Mouse (Mus musculus): Measurements from ENCODE around the gene Golph3l.

The Golph3l gene

GRCm38 (mm10) chr3:95657108-95657507, 68.4 kb downstream of the Golph3l start:
- no peak for DNase-seq

- no peak for DNase-seq
These were observed 69.0 kb downstream of the Golph3l start for GRCm38 (mm10) chr3:95657711-95658110.

DNA sequence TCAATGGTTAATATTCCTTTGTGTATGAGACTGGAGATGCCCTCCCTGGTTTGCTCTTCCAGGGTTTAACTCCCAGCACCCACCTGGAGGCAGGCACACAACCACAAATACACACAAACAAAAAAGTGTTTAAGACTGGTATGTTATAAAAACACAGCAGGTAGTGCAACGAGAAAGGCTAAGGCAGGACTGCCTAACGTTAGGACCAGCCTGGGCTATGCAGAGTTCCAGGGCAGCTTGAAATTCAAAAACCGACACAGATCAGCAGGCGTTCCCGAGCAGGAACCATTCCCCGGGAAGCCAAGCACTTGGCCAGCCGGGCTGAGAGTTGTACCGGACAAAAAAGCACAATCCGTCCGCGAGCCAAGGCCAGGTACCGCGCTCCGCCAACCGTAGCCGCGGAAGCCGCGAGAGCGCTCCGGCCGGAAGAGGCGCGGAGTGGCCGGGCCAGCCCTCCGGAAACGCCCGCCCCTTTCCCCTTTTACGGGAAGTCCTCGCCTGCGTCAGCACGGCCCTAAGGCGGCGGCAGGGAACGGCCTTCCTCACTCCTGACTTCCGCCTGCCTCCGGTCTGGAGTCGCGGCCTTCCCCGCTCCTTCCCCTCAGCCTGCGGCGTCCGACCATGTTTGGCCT, 69.6 kb downstream of the Golph3l start, which contains the start of gene Mcl1:
Mcl1 (plus strand) TSS at position 553 of the 632 bp plus-strand sequence.
- DNase-seq = peak; percentile 95

- DNase-seq = peak; percentile 67 to 68
These were observed 70.4 kb downstream of the Golph3l start for GRCm38 (mm10) chr3:95658868-95659712.

DNA sequence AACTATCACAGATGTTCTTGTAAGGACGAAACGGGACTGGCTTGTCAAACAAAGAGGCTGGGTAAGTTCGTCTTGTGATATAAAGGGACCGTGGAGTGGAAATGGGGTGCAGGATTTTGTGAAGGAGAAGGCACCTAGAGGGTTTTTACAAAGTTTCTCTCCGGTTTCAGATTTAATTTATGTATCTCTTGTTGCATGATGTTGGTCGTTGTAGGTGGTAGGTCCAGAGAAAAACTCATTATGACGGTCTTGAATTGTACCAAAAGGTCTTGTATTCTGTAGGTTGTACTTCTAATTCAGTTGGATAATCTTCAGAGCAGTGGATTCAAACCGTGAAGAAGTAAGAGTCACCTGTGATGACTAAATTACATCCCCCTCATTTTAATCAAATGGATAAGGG, 71.2 kb downstream of the Golph3l start:
- no peak for DNase-seq

GRCm38 (mm10) chr3:95660788-95661478, 72.2 kb downstream of the Golph3l start:
- no peak for DNase-seq

GRCm38 (mm10) chr3:95661945-95662715, 73.4 kb downstream of the Golph3l start:
- DNase-seq = peak; percentile 56 to 76

GRCm38 (mm10) chr3:95662724-95663449, 74.2 kb downstream of the Golph3l start:
- DNase-seq = no peak

- DNase-seq = no peak
These were observed 74.8 kb downstream of the Golph3l start for GRCm38 (mm10) chr3:95663486-95663885.

- no peak for DNase-seq
These were observed 75.4 kb downstream of the Golph3l start for GRCm38 (mm10) chr3:95663969-95664608.

- no peak for DNase-seq
These were observed 76.2 kb downstream of the Golph3l start for GRCm38 (mm10) chr3:95664940-95665352.

DNA sequence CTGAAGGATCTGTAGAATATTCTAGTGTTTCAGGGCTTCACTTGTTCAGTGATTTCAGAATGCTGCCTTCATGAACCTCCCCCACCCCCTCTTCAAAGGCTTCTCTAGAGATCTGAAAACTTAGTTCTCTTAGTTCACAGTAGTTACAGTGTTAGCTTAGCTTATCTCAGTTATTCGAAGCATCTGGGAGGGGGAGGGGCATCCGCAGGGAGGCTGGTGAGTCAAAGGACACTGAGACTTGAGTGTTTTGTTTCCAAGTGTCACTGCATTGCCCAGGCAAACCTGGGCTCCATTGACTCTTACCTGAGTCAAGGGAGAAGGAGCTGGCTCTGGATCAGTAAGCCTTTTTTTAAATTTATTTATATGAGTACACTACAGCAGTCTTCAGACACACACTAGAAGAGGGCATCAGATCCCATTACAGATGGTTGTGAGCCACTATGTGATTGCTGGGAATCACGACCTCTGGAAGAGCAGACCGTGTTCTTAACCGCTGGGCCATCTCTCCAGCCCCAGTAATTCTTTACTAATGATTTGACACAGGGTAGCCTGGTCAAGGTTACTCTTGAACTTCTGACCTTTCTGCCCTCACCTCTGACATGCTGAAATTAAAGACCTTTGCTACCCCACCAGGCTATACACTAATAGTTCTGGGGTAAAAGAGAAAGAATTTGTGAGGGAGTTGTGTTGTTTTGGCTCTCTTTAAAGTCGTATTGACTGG, 77.5 kb downstream of the Golph3l start:
- peak in 1 of 2 experiments; percentile 67 for DNase-seq

GRCm38 (mm10) chr3:95667521-95667920, 78.8 kb downstream of the Golph3l start:
- no peak for DNase-seq

GRCm38 (mm10) chr3:95668026-95668425, 79.3 kb downstream of the Golph3l start:
- DNase-seq = peak; percentile 74 to 86

All from kidney, adult 8-10 months (tissue).